Mouse (Mus musculus) left cerebral cortex, postnatal 4 days (tissue): ENCODE data around the gene Cyp4a31. TPM values are rescaled to one million over a fixed set of nuclear protein-coding genes. Genes with fewer than 3 reads are reported as not detected.
"Not testable (repeated sequence)": the region's sequence is repeated elsewhere in the genome, so short reads cannot be mapped to it uniquely, and the experiment has no call there.

Source experiments
- DNase-seq: peaks from one replicate; pipeline ENCODE4 v3.0.0-alpha.2; 2022
- intact Hi-C: fragments of 180-260 bp; cut with DNase I; formaldehyde crosslinking; loops from one replicate; pipeline ENCODE4 v1.15.1; 2025
- total RNA-seq, 2 experiments: library from RNA; stranded (reverse); gene quantifications; 2 replicates each; pipeline ENCODE4 v1.2.3; 2021

The Cyp4a31 gene
- total RNA-seq = not detected

GRCm38 (mm10) chr4:115563401-115563800 is at the start of gene Cyp4a31:
TSS of gene Cyp4a31 (plus strand) at chr4:115563649.
- intact Hi-C loops = no loop called here

GRCm38 (mm10) chr4:115513964-115514363 is 49.5 kb upstream of the Cyp4a31 start:
- DNase-seq, intact Hi-C loops: not testable (repeated sequence)

More at GRCm38 (mm10) chr4:115563401-115563800, at the start of gene Cyp4a31:
- no peak for DNase-seq

GRCm38 (mm10) chr4:115518000-115518399 is 45.4 kb upstream of the Cyp4a31 start, which contains the start of gene Cyp4a10:
TSS of gene Cyp4a10 (plus strand) at chr4:115518264.
- intact Hi-C loops, DNase-seq: not testable (repeated sequence)

GRCm38 (mm10) chr4:115519444-115519843 is 44.0 kb upstream of the Cyp4a31 start:
- DNase-seq = no peak
- intact Hi-C loops = no loop called here

GRCm38 (mm10) chr4:115521766-115522165 is 41.7 kb upstream of the Cyp4a31 start:
- no peak for DNase-seq
- intact Hi-C loops = no loop called here

- no peak for DNase-seq
These were observed 18.3 kb upstream of the Cyp4a31 start for GRCm38 (mm10) chr4:115545101-115545500.

GRCm38 (mm10) chr4:115546141-115546828 is 17.2 kb upstream of the Cyp4a31 start:
- intact Hi-C loops = no loop called here
- DNase-seq = no peak

More at GRCm38 (mm10) chr4:115545101-115545500, 18.3 kb upstream of the Cyp4a31 start:
- intact Hi-C loops = no loop called here

GRCm38 (mm10) chr4:115552726-115553125 is 10.7 kb upstream of the Cyp4a31 start:
- intact Hi-C loops = no loop called here
- DNase-seq = no peak

- no peak for DNase-seq
- intact Hi-C loops = no loop called here
These were observed 7.9 kb upstream of the Cyp4a31 start for GRCm38 (mm10) chr4:115555513-115555912.

GRCm38 (mm10) chr4:115557861-115558561 is 5.4 kb upstream of the Cyp4a31 start:
- no peak for DNase-seq
- intact Hi-C loops = no loop called here

- intact Hi-C loops, DNase-seq: not testable (repeated sequence)
These were observed 2.2 kb upstream of the Cyp4a31 start for GRCm38 (mm10) chr4:115561236-115561635.

- intact Hi-C loops, DNase-seq: not testable (repeated sequence)
These were observed 1.2 kb downstream of the Cyp4a31 start for GRCm38 (mm10) chr4:115564469-115565225.

GRCm38 (mm10) chr4:115575255-115575654 is 11.8 kb downstream of the Cyp4a31 start:
- no peak for DNase-seq
- intact Hi-C loops = no loop called here

GRCm38 (mm10) chr4:115575776-115576175 is 12.3 kb downstream of the Cyp4a31 start:
- intact Hi-C loops = no loop called here
- no peak for DNase-seq

- DNase-seq = no peak
- intact Hi-C loops = no loop called here
These were observed 19.6 kb downstream of the Cyp4a31 start for GRCm38 (mm10) chr4:115583036-115583435.

- intact Hi-C loops = no loop called here
- no peak for DNase-seq
These were observed 32.9 kb downstream of the Cyp4a31 start for GRCm38 (mm10) chr4:115596357-115596756.

GRCm38 (mm10) chr4:115596824-115597336 is 33.4 kb downstream of the Cyp4a31 start:
- intact Hi-C loops = no loop called here

GRCm38 (mm10) chr4:115600611-115601010 is 37.2 kb downstream of the Cyp4a31 start, which contains the start of gene Cyp4a32:
TSS of gene Cyp4a32 (plus strand) at chr4:115600969.
- DNase-seq, intact Hi-C loops: not testable (repeated sequence)

More at GRCm38 (mm10) chr4:115596824-115597336, 33.4 kb downstream of the Cyp4a31 start:
- no peak for DNase-seq

GRCm38 (mm10) chr4:115614005-115614404 is 50.6 kb downstream of the Cyp4a31 start:
- intact Hi-C loops = no loop called here
- DNase-seq = no peak

GRCm38 (mm10) chr4:115625560-115625959 is 62.1 kb downstream of the Cyp4a31 start:
- DNase-seq, intact Hi-C loops: not testable (repeated sequence)
